Mouse (Mus musculus) MEL (cell line): ENCODE results near the gene Zfp865. TPM values are rescaled to one million over a fixed set of nuclear protein-coding genes. Genes with fewer than 3 reads are reported as not detected.
A peak's percentile ranks its signal among the peaks of the same experiment; 100 is the strongest.

Experiments used
- DNase-seq: peaks from one replicate; pipeline ENCODE4 v3.0.0; 2011; ENCODE audit warnings: low read depth, low spot score
- H3K27ac ChIP-seq: 2 replicates; pipeline ENCODE4 v1.5.1; 2012; ENCODE audit warnings: low read depth, mild to moderate bottlenecking, control low read depth, low read length, moderate library complexity; ENCODE audit not compliant: control insufficient read depth
- H3K27me3 ChIP-seq, 2 experiments: fragments of 150-350 bp in 1 of 2; sonication (generic) in 1 of 2; 2 replicates each; pipeline ENCODE4 v1.6.1; 2012; ENCODE audit warnings: low read length in 2 of 2, mild to moderate bottlenecking in 2 of 2, improper control_type of control experiment in 1 of 2, moderate library complexity in 1 of 2; ENCODE audit not compliant: insufficient read depth in 2 of 2, control insufficient read depth in 1 of 2
- H3K36me3 ChIP-seq, 2 experiments: 2 replicates each; pipeline ENCODE4 v1.6.1; 2012 to 2014; ENCODE audit warnings: low read length in 2 of 2, improper control_type of control experiment in 1 of 2, inconsistent platforms in 1 of 2, mild to moderate bottlenecking in 1 of 2; ENCODE audit not compliant: insufficient read depth in 2 of 2, control insufficient read depth in 1 of 2
- H3K4me1 ChIP-seq, 2 experiments: fragments of 150-350 bp in 1 of 2; sonication (generic) in 1 of 2; 2 replicates each; pipeline ENCODE4 v1.6.1; 2012; ENCODE audit warnings: low read length in 2 of 2, improper control_type of control experiment in 1 of 2, mild to moderate bottlenecking in 1 of 2; ENCODE audit not compliant: insufficient read depth in 2 of 2, control insufficient read depth in 1 of 2
- H3K4me3 ChIP-seq, 2 experiments: fragments of 150-350 bp in 1 of 2; sonication (generic) in 1 of 2; 2 replicates each; pipeline ENCODE4 v1.5.1; 2012; ENCODE audit warnings: low read depth in 2 of 2, low read length in 2 of 2, mild to moderate bottlenecking in 2 of 2, moderate library complexity in 2 of 2, control low read depth in 1 of 2, improper control_type of control experiment in 1 of 2; ENCODE audit not compliant: control insufficient read depth in 1 of 2, insufficient read depth in 1 of 2
- H3K79me2 ChIP-seq: 2 replicates; pipeline ENCODE4 v1.6.1; 2012; ENCODE audit warnings: mild to moderate bottlenecking, low read length, moderate library complexity; ENCODE audit not compliant: control insufficient read depth, poor library complexity, insufficient read depth
- H3K9ac ChIP-seq: 2 replicates; pipeline ENCODE4 v1.6.1; 2012; ENCODE audit warnings: low read depth, mild to moderate bottlenecking, control low read depth, low read length, moderate library complexity; ENCODE audit not compliant: control insufficient read depth, poor library complexity, severe bottlenecking
- H3K9me3 ChIP-seq: fragments of 150-350 bp; sonication (generic); replicated peaks from 2 replicates; pipeline ENCODE4 v1.6.1; 2012; ENCODE audit warnings: mild to moderate bottlenecking, low read length, improper control_type of control experiment, moderate library complexity; ENCODE audit not compliant: insufficient read depth
- CHD1 ChIP-seq: IDR thresholded peaks from 2 replicates; pipeline ENCODE4 v1.6.1; 2012; ENCODE audit warnings: low read depth, mild to moderate bottlenecking, inconsistent platforms, low read length, improper control_type of control experiment
- CTCF ChIP-seq, 3 experiments: IDR thresholded peaks in 2 of 3; conservative IDR thresholded peaks in 1 of 3; 2 replicates each; pipeline ENCODE4 v1.5.1; 2011 to 2012; ENCODE audit warnings: low read length in 3 of 3, low read depth in 2 of 3, mild to moderate bottlenecking in 2 of 3, improper control_type of control experiment in 1 of 3, inconsistent platforms in 1 of 3, mixed read lengths in 1 of 3, moderate library complexity in 1 of 3; ENCODE audit not compliant: control insufficient read depth in 1 of 3, insufficient read depth in 1 of 3, poor library complexity in 1 of 3, severe bottlenecking in 1 of 3
- E2F4 ChIP-seq: IDR thresholded peaks from 2 replicates; pipeline ENCODE4 v1.6.1; 2011; ENCODE audit warnings: low read depth, low read length, improper control_type of control experiment, borderline replicate concordance
- EP300 ChIP-seq, 2 experiments: IDR thresholded peaks; 2 replicates each; pipeline ENCODE4 v1.6.1; 2011; ENCODE audit warnings: improper control_type of control experiment in 2 of 2, low read length in 2 of 2, low read depth in 1 of 2, mild to moderate bottlenecking in 1 of 2
- ETS1 ChIP-seq: IDR thresholded peaks from 2 replicates; pipeline ENCODE4 v1.6.1; 2012; ENCODE audit warnings: low read depth, mild to moderate bottlenecking, inconsistent platforms, low read length, improper control_type of control experiment, moderate library complexity
- HCFC1 ChIP-seq: IDR thresholded peaks from 2 replicates; pipeline ENCODE4 v1.6.1; 2012; ENCODE audit warnings: low read depth, mild to moderate bottlenecking, inconsistent platforms, low read length, improper control_type of control experiment, moderate library complexity
- MAZ ChIP-seq: IDR thresholded peaks from 2 replicates; pipeline ENCODE4 v1.6.1; 2012; ENCODE audit warnings: low read depth, mild to moderate bottlenecking, inconsistent platforms, low read length, improper control_type of control experiment
- MEF2A ChIP-seq: IDR thresholded peaks from 2 replicates; pipeline ENCODE4 v1.6.1; 2014; ENCODE audit warnings: low read depth, mild to moderate bottlenecking, inconsistent platforms, low read length, improper control_type of control experiment; ENCODE audit not compliant: poor library complexity, insufficient replicate concordance, severe bottlenecking; ENCODE audit errors: extremely low read depth
- MXI1 ChIP-seq: IDR thresholded peaks from 2 replicates; pipeline ENCODE4 v1.6.1; 2011; ENCODE audit warnings: mild to moderate bottlenecking, low read depth, low read length, improper control_type of control experiment
- MYC ChIP-seq: IDR thresholded peaks from 2 replicates; pipeline ENCODE4 v1.6.1; 2011; ENCODE audit warnings: low read depth, mild to moderate bottlenecking, low read length, improper control_type of control experiment, moderate library complexity
- NELFE ChIP-seq: IDR thresholded peaks from 2 replicates; pipeline ENCODE4 v1.6.1; 2011; ENCODE audit warnings: low read depth, low read length, improper control_type of control experiment
- NRF1 ChIP-seq: IDR thresholded peaks from 2 replicates; pipeline ENCODE4 v1.6.1; 2014; ENCODE audit warnings: low read depth, mild to moderate bottlenecking, inconsistent platforms, low read length, improper control_type of control experiment, moderate library complexity; ENCODE audit not compliant: poor library complexity, insufficient read depth, severe bottlenecking
- POLR2A ChIP-seq, 2 experiments: IDR thresholded peaks; 2 replicates each; pipeline ENCODE4 v1.6.1; 2011 to 2012; ENCODE audit warnings: low read length in 2 of 2, mild to moderate bottlenecking in 2 of 2, control low read depth in 1 of 2, improper control_type of control experiment in 1 of 2, low read depth in 1 of 2, moderate library complexity in 1 of 2; ENCODE audit not compliant: control insufficient read depth in 1 of 2, insufficient read depth in 1 of 2, poor library complexity in 1 of 2
- POLR2AphosphoS2 ChIP-seq: IDR thresholded peaks from 2 replicates; pipeline ENCODE4 v1.6.1; 2011; ENCODE audit warnings: low read length, improper control_type of control experiment
- RCOR1 ChIP-seq: IDR thresholded peaks from 2 replicates; pipeline ENCODE4 v1.6.1; 2012; ENCODE audit warnings: low read depth, mild to moderate bottlenecking, inconsistent platforms, low read length, improper control_type of control experiment
- SIN3A ChIP-seq: IDR thresholded peaks from 2 replicates; pipeline ENCODE4 v1.6.1; 2012; ENCODE audit warnings: low read length, improper control_type of control experiment, inconsistent platforms
- TAL1 ChIP-seq: IDR thresholded peaks from 2 replicates; pipeline ENCODE4 v1.6.1; 2012; ENCODE audit warnings: mild to moderate bottlenecking, inconsistent platforms, low read length, moderate library complexity, mixed read lengths
- USF1 ChIP-seq: IDR thresholded peaks from 2 replicates; pipeline ENCODE4 v1.6.1; 2014; ENCODE audit warnings: low read depth, mild to moderate bottlenecking, inconsistent platforms, low read length, improper control_type of control experiment, moderate library complexity
- ZKSCAN1 ChIP-seq: IDR thresholded peaks from 2 replicates; pipeline ENCODE4 v1.6.1; 2012; ENCODE audit warnings: low read depth, mild to moderate bottlenecking, inconsistent platforms, low read length, improper control_type of control experiment, moderate library complexity
- ZMIZ1 ChIP-seq: IDR thresholded peaks from 2 replicates; pipeline ENCODE4 v1.6.1; 2012; ENCODE audit warnings: low read depth, mild to moderate bottlenecking, inconsistent platforms, low read length, improper control_type of control experiment, moderate library complexity
- ZNF384 ChIP-seq: IDR thresholded peaks from 2 replicates; pipeline ENCODE4 v1.6.1; 2012; ENCODE audit warnings: low read depth, mild to moderate bottlenecking, inconsistent platforms, low read length, improper control_type of control experiment
- polyA plus RNA-seq, 2 experiments: library from polyadenylated mRNA; stranded (reverse) in 1 of 2; unstranded in 1 of 2; fragments of >175 nt in 1 of 2; fragments of >200 nt in 1 of 2; gene quantifications; 2 replicates each; pipeline versions ENCODE4 v1.2.1 to v1.2.4; 2012; ENCODE audit warnings: low replicate concordance in 2 of 2, low read depth in 1 of 2; ENCODE audit not compliant: insufficient read length in 2 of 2, insufficient read depth in 1 of 2, missing spikeins in 1 of 2
- total RNA-seq: library from RNA; depleted of rRNA; stranded (reverse); fragments of 300-350 nt; gene quantifications from 2 replicates; pipeline ENCODE4 v1.2.3, GENCODE M21; 2012

Gene Zfp865
- total and polyA plus RNA-seq, 3 experiments = 12.2 to 34.6 TPM; not detected in 1

- TF ChIP-seq ETS1 = no peak; the same call in 1 of the 2 replicates
- no peak for TF ChIP-seq CTCF (IDR thresholded peaks at IDR 0.05 in 2 of 3, conservative IDR thresholded peaks at IDR 0.05 in 1 of 3; ENCODE audit: control insufficient read depth in 1 of 3, insufficient read depth in 1 of 3, low read depth in 2 of 3, low read length in 3 of 3, poor library complexity in 1 of 3, severe bottlenecking in 1 of 3)
- peak; percentile 40 for TF ChIP-seq NELFE
- TF ChIP-seq MAZ = peak; percentile 47
- peak in 1 of 2 experiments; percentile 10; a peak in 1 of 4 replicates for TF ChIP-seq EP300 (IDR thresholded peaks at IDR 0.05; ENCODE audit: low read depth in 1 of 2, low read length in 2 of 2)
- TF ChIP-seq ZNF384 = no peak
- no peak for TF ChIP-seq ZKSCAN1
- no peak for TF ChIP-seq NRF1
- 0 out of 2 replicates have a peak, but pooled peaks have one; percentile 50 for TF ChIP-seq CHD1
- TF ChIP-seq MEF2A = no peak
- TF ChIP-seq TAL1 = no peak
- TF ChIP-seq SIN3A = peak; percentile 46; the same call in 1 of the 2 replicates
- no peak for TF ChIP-seq ZMIZ1
- TF ChIP-seq USF1 = no peak
- no peak for TF ChIP-seq E2F4
- peak; percentile 52; the same call in 1 of the 2 replicates for TF ChIP-seq MXI1
- TF ChIP-seq POLR2A (IDR thresholded peaks at IDR 0.05; ENCODE audit: control insufficient read depth in 1 of 2, insufficient read depth in 1 of 2, low read depth in 1 of 2, low read length in 2 of 2, poor library complexity in 1 of 2) = peak; percentile 44 to 52; a peak in 2 of 4 replicates
- no peak for TF ChIP-seq RCOR1
- TF ChIP-seq MYC = no peak
- TF ChIP-seq POLR2AphosphoS2 = no peak
Measured at GRCm38 (mm10) chr7:5051193-5052192, 31.3 kb downstream of the Zfp865 start, which contains the start of gene Zfp580 (continued).

- H3K36me3 ChIP-seq = no peaks in the 10 kb centered on the region
- H3K9me3 ChIP-seq = no peaks in the 10 kb centered on the region
- no peak for DNase-seq
- no peaks in the 10 kb centered on the region for H3K4me1 ChIP-seq
- H3K27ac ChIP-seq = no peak overlapping the region
- no peak overlapping the region for H3K4me3 ChIP-seq
- H3K79me2 ChIP-seq = no peaks in the 10 kb centered on the region
- no peak for TF ChIP-seq HCFC1
- no peaks in the 10 kb centered on the region for H3K27me3 ChIP-seq
- no peak overlapping the region; the same call in 1 of the 2 replicates for H3K9ac ChIP-seq
Measured at GRCm38 (mm10) chr7:5052438-5052837, 32.3 kb downstream of the Zfp865 start.
